Mouse (Mus musculus): ENCODE results near the gene Kcnk13.
"Not testable (repeated sequence)": the region's sequence is repeated elsewhere in the genome, so short reads cannot be mapped to it uniquely, and the experiment has no call there.

The Kcnk13 gene

GRCm38 (mm10) chr12:99966116-99966770 is 1.9 kb downstream of the Kcnk13 start:
- no peak for DNase-seq

DNA sequence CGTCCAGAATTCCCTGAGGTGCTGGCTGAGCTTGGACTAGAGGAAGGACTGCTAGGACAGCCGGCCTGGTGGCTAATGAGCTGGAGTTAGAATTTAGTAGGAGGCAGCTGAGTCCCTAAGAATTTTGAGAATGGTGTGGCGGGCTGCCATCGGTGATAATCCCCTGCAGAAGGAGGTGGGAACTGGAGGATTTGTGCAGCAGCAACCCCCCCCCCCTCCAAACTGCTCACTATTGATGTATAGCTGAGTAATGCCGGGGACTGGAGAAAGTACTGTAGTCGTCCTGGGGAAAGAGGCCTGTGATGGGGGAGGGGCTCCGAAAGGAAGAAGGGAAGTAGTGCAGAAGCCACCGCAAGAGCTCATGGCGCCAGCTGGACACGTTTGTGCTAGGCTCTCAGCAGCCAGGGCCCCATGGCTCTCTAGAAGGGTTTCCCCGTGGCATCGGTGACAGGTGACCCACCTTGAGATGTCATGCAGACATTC is 2.6 kb downstream of the Kcnk13 start:
- peak; percentile 30 for DNase-seq

- no peak for DNase-seq
Measured at GRCm38 (mm10) chr12:99969906-99970305, 5.6 kb downstream of the Kcnk13 start.

DNA sequence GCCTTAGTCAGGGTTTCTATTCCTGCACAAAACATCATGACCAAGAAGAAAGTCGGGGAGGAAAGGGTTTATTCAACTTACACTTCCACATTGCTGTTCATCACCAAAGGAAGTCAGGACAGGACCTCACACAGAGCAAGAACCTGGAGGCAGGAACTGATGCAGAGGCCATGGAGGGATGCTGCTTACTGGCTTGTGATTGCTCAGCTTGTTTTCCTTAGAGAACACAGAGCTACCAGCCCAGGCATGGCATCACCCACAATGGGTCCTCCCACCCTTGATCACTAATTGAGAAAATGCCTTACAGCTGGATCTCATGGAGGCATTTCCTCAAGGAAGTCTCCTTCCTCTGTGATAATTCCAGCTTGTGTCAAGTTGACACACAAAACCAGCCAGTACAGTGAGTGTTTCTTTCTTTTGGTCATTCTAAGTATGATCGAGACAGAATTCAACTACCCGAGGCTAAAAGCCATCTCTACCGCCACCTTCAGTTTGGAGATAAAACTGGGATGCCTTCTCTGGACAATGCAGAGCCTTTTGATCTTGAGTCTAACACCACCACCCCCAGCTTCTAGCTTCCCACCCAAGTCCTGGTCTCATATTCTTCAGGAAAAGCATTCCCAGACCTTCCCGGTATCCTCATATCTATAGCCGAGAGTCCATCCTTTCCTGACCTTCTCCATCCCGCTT is 7.1 kb downstream of the Kcnk13 start:
- DNase-seq = not testable (repeated sequence)

DNA sequence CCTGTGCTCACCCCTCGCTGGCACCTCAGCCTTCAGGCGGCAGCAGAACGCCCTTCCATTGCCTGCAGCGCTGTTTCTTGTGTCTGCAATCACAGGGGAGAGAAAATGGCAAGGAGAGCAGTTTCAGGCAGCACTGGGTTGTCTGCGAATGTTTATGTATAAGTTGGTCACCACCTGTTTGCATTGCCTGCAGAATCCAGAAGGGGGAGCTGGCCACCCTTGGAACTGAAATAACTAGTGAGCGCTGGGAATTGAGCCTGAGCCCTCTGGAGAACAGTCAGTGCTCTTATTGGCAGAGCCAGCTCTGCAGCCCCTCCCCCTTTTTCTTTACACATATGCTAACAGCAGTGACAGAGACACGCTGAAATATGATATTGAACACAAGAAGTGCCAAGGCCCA is 8.5 kb downstream of the Kcnk13 start:
- no peak for DNase-seq

- peak; percentile 25 for DNase-seq
Measured at GRCm38 (mm10) chr12:99973659-99974058, 9.4 kb downstream of the Kcnk13 start.

DNA sequence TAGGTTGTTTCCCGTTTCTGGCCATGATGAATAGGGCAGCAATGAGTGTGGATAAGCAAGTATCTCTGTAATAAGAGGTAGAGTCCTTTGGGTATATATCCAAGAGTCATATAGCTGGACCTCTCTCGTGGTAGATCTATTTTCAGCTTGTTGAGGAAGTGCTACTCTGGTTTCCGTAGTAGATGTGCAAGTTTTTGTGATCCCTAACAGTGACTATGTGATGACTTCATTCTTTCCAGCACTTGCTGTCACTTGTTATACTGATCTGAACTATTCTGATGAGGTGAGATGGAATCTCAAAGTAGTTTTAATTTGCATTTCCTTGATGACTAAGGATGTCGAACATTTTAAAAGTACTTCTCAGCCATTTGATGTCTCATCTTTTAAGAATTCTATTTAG is 15.2 kb downstream of the Kcnk13 start:
- no peak for DNase-seq

DNA sequence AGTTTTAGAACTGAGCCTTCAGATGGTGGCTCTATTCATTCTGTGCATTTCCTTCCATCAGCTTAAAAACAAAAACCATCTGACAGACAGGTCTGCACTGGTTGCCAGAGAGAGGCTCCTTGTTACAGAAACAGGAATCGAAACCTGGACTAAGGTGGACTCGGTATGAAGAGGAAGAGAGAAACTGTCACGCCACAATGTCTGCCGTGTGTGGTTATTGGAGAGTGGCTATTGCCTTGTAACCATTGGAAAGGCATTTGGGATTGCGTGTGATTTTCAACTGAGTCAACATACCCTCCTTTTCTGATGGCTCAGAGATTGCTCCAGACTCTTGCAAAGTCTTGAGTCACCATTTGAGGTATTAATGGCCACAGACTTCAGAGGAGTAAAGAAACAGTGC is 22.5 kb downstream of the Kcnk13 start:
- DNase-seq = no peak

GRCm38 (mm10) chr12:99988144-99988543 is 23.8 kb downstream of the Kcnk13 start:
- no peak for DNase-seq

GRCm38 (mm10) chr12:99992362-99992862 is 28.1 kb downstream of the Kcnk13 start:
- no peak for DNase-seq

DNA sequence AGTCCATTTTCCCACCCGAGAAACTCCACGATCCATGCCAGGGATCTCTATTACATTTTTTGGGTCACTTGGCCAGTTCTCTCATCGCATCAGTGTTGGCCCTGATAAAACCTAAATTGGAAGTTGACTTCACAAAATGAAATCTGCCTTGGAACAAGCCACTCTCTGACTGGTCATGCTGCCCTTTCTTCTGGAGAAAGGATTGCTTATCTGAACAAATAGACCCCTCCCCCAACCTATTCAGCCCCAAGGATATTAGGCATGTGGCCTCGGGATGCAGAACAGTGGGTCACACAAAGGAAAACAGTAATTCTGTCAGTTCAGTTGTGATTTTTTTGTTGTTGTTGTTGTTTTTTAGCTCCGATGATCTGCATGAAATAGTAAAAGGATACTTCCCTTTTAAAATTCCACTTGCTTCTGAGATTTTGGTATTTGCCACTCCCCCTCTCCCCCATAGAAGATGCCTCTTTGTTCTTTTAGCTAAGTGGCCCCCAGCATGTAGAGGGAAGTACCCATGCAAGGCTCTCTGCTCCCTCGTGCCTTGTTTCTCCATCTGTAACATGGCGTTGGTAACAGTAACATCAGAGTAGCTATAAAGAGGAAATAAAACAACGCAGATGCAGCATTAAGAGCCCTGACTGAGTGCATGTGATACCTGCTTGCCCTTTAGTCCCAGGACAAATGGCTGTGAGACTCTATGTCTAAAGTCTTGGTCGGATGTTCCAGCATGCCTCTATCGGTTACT is 29.0 kb downstream of the Kcnk13 start:
- DNase-seq = no peak

- DNase-seq = no peak
Measured at GRCm38 (mm10) chr12:99995951-99996350, 31.7 kb downstream of the Kcnk13 start.

DNA sequence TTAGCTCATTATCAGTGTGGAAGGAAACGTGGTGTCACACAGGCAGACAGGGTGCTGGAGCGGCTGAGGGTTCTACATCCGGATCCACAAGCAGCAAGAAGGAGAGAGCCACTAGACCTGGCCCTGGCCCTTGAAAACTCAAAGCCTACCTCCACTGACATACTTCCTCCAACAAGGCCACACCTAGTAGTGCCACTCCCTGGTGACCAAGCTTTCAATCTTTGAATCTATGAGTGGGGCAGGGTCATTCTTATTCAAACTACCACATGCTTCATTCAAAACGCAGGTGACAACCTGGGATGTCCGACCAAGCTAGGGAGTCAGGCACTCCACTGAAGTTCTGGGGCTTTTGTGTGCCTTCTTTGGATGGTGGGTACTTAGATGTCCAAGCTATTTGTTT is 35.4 kb downstream of the Kcnk13 start:
- no peak for DNase-seq

GRCm38 (mm10) chr12:100000381-100000780 is 36.1 kb downstream of the Kcnk13 start:
- DNase-seq = no peak

DNA sequence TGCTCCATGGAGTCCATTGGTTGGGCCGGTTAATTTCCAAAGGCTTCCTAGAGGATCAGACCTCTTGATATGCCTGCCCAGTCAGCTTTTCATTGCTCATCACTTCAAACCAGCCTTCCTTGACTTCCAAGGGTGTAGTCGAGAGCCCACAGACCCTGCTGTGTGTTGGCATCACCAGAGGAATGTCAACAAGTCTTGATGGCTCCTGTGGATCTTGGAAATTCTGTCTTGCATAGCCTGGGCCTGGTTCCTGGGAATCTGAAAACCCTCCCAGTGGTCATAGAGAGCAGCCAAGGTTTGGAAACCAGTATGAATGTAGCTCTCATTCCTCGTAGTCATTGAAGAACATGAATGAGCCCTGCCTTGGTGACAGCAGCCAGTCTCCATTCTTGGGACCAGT is 36.9 kb downstream of the Kcnk13 start:
- DNase-seq = no peak

GRCm38 (mm10) chr12:100001910-100002309 is 37.6 kb downstream of the Kcnk13 start:
- no peak for DNase-seq

DNA sequence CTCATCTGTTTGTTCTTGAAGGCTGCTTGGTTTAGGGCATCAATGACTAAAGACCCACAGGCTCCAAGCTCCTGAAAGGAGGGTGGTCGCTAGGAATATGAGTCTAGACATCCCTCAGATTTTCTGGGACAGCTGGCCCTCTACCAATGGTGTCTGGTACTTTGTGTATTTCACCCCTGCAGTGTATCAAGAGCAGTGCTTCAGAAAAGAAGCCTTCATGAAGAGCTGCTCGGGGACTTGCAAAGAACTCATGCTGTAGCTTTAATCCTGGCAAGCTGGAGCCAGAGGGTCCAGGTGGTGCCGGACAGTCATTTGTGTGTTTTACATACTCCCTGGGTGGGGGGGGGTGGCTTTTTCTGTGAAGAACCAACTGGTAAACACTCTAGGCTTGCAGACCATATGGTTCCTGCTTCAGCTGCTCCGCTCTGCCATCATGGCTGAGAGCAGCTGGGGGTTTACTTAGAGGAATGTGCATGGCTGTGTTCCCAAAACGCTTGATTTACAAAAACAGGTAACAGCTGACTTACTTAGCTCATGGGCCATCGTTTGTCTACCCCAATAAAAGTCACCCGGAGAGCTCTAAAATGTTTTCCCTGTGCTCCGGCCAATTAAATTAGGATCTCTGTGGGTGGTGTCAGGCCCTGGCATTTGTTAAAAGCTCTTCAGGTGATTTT is 38.8 kb downstream of the Kcnk13 start:
- no peak for DNase-seq

DNA sequence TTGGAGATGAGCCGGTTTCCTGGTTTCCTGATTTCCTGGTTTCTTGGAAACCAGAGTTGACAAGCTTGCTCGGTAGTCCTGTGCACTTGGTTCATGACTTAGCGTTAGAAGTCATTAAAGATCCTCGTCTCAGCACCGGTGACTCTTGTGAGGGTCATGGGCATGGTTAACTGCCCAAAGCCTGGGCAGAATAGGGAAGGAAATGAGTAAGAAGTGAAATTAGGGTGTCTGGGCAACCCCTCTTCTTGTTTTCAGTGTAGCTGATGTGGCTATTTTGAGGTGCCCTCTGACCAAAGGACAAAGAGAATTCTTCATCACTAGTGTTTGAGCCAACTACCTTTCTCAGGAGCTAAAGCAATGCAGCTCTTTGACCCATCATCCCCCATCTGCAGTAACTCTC is 41.0 kb downstream of the Kcnk13 start:
- DNase-seq = no peak

GRCm38 (mm10) chr12:100006681-100007080 is 42.4 kb downstream of the Kcnk13 start:
- DNase-seq = no peak

DNA sequence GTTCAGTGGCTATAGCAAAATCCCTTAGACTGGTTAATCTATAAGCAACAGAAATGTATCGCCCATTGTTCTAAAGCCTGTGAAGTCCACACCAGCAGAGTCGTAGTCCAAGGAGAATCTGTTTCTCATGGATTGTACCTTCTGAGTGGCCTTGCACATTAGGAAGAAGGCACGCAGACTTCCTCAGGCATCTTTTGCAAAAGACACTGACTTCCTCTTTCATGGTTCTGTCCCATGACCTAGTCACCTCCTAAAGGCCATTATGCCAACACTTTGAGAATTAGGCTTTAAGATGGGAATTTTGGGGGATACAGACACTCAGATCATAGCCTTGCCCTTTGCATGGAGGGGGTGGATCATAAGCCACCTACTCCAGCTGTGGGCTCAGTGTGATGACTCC is 48.5 kb downstream of the Kcnk13 start:
- DNase-seq = no peak

- DNase-seq = no peak
Measured at GRCm38 (mm10) chr12:100015146-100015545, 50.8 kb downstream of the Kcnk13 start.

DNA sequence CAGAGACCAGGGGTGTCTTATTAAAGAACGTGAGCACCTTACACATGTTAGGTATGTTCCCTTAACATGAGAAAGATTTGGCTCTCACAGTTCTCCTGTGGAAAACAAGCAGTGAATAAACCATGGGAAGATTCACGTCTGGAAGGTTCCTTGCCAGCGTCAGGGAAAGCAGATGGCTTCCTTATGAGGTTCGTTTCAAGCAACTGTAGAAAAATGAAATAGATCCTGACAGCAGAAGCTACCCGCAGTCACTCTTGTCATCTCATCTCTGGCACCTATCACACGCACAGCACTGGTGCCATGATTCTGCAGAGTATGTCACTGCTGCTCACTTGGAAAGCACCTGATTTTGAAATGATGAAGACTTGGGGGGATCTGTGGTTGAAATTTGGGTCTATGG is 53.4 kb downstream of the Kcnk13 start:
- no peak for DNase-seq

DNA sequence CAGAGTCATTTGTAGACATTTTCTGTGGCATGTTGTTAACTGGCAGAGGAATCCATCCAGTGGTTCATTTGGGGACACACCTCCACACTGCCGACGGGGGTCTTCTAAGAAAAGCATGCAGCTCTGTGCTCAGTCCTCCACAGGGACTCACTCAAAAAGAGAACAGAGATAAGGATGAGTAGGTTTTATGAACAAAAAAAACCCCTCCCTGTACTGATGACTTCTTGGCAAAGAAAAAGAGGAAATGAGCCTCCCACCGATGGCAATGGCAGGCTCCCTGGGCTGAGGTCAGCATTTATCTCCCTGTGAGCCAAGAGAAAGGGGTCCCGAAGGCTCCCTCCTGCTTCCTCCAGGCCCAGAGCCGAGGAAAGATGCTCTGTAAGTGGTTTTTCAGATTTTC is 58.2 kb downstream of the Kcnk13 start:
- DNase-seq = no peak

Data from liver (tissue).